Mouse (Mus musculus): Measurements from ENCODE around the gene Rasa4.
"Not testable (repeated sequence)": the region's sequence is repeated elsewhere in the genome, so short reads cannot be mapped to it uniquely, and the experiment has no call there.

Gene Rasa4

DNA sequence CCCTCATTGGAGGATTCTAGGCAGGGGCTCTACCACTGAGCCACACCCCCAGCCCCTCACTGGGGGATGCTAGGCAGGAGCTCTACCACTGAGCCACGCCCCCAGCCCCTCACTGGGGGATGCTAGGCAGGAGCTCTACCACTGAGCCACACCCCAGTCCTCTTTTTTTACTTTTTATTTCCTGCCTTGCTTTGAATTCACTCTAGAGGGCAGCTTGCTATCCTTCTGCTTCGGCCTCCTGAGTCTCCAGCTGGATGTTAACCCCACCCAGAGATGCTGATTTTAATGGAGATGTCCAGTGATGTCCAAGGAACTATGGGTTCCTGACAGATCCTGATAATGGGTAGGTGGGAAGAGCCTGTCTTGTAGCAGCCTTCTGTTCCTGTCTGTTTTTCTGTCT lies 14.3 kb upstream of the Rasa4 start:
- DNase-seq = no peak

DNA sequence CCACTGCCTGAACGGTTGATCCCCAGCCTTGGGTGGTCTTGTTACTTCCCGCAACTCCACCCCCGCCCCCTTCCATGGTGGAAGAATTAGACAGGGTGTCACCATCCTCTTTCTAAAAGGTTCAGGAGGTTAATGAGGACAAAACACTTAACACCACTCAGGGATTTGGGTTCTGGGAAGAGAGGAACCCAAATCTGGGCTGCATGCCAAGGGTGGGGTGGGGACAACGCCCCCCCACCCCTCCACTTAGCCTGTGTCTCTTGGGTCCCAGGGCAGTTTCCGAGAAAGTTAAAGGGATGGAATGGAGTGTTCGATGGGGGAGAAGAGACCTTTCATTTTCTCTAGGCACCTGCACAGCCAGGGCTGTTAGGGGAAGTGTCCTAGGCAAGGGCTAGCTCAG lies 10.7 kb upstream of the Rasa4 start:
- no peak for DNase-seq

DNA sequence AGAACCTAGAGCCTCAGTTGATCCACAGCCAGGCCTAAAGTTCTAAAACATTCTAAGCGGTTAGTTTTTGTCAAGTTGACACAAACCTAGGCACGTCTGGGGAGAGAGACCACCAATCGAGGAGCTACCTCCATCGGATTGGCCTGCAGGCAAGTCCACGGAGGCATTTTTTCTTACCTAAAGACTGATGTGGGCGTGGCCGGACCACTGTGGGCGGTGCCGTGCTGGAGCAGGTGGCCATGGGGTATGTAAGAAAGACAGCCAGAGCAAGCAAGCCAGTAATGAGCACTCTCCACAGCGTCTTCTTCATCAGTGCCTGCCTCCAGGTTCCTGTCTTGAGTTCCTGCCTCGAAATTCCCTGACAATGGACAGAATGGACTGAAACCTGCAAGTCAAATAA lies 10.2 kb upstream of the Rasa4 start:
- DNase-seq = no peak

DNA sequence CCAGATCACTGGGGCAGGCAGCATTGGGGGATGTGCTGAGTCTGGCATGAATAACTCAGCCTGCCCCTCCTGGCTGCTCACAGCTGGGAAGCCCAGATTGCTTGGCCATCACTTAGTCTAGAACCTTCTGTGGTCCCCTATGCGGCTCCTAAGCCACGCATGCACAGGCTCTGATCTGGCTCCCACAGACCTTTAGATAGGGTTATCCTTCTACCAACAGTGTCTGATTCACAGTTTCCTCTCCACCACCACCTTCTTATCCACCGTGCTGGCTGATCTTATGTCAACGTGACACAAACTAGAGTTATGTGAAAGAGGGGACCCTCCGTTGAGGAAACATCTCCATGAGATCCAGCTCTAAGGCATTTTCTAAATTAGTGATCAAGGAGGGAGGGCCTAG lies 8.6 kb upstream of the Rasa4 start:
- no peak for DNase-seq

DNA sequence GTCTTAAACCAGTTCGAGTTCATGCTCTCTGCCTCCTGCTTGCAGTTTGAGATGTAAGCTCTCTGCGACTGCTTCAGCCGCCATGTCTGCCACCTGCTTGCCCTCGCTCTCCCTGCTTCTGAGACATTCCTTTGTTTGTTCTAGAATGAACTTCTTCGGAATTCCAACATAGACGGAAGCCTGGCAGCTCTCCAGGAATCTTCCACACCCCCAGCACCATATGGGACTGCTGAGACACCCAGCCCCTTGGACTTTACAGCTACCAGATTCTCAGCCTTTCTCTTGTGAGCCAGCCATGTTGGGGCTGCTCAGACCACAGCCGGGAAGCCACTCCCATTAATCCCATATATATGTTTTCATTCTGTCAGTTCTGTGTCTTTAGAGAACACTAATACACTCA lies 7.4 kb upstream of the Rasa4 start:
- DNase-seq = no peak

DNA sequence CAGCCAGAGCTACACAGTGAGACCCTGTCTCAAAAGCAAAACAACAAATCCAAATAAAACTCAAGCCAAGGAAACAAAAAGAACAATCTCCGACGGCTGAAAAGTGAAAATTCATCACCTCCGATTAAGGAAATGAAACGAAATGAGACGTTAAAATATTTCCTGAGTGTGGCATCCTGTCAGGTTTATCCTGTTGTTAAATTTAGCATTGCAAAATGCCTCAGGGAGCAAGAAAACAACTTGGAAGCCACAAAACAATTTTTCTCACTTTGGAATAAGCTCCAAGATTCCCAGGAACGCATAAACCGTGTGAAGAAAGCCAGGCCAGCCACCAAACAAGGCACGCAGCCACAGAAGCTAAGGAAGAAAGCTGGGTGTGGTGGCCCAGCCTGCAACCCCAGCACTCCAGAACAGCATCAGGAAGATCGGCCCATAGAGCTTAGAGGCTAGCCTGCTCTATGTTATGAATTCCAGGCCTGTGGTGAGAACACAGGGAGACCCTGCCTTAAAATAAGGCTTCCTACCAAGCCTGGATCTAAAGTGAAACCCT lies 6.6 kb upstream of the Rasa4 start:
- no peak for DNase-seq

DNA sequence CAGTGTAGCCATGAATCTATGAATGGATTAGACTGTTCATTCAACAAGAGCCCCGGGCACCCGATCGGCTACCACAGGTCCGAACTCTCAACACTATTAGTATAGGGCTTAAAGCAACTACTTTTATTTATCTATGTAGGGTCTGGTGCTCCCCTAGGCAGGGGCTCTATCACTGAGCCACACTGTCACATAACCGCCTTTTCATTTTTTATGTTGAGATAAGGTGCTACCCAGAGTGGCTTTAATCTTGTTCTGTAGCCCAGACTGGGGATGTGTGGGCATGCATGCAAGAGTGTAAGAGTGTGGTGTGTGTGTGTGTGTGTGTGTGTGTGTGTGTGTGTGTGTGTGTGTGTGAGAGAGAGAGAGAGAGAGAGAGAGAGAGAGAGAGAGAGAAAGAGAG lies 5.6 kb upstream of the Rasa4 start:
- no peak for DNase-seq

DNA sequence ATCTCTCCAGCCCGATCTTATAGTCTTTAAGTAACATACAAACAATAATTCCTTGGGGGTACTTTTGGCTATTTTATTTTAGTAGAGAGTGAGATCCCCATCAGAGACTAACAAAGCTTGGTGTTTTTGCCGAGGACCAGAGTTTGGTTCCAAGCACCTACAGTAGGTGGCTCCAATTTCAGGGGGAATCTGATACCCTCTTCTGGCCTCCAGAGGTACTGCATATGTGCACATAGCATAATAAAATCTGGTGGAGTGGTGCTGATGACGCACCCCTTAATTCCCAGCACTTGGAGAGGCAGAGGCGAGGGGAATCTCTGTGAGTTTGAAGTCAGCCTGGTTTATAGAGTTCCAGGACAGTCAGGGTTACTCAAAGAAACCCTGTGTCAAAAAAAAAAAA lies 1.4 kb upstream of the Rasa4 start:
- no peak for DNase-seq

DNA sequence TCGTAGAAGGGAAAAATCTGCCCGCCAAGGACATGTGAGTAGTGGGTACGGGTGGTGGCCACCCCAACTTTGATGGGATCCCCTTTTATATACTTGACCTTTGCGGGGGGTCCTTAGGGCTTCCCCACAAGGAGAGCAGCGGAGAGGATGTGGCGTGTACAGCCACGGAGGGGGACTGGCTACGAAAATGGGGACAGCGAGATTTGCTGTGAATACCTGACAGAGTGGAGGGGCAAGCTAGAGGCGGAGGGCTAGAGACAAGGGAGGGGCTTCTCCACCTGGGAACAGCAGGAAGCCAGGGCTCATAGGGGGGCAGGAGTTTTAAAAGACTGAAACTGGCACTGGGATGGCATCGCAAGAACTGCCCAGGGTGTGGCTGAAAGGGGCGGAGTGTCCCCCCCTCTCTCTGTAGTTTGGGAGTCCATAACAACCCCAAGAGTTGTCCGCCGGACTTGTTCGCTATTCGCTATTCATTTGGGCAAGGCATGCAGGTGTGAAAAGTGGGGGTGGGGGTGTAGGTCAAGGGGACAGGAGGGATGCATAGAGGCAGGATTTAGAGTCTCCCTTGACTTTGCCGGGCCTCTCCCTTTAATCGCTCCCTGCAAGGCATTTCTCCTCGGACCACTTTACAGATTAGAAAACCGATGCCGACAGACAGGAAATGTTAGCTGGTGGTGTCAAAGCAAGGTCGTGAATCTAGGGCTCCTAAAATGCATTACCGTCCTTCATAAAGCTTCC lies 597 bp downstream of the Rasa4 start:
- DNase-seq = peak; percentile 25 to 40

DNA sequence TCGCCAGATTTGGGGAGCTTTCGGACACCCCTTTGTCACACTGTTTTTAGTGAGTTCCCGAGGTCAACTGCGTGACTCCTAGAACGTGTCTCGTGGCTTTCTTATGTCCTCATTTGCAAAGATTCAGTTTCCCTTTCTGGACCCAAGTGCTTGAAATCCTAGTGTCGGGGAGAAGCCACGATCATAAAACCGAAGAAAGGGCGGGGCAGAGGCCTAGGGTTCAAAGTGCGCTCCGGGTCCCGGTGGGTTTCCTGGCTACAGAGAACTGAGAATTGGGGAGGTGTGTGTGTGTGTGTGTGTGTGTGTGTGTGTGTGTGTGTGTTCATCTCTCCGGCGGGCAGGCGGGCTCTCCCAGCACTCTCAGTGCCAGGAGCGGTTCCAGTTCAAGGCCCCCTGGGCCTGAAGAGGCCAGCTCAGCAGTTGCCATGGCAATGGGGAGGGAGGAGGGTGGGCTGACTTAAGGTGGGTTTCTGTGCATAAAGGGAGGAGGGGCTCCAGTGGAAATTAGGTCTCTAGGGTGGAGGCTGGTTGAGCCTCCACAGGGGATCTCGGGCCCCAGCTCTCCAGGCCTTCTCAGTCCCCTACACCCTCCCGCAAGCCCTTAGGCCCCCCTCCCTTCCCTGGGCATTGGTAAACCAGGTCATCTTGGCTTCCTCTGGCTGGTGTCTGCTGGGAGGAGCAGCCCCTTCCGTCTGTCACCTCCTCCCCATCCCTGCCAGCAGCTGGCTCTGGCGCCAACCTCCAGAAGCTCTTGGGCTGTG lies 1.4 kb downstream of the Rasa4 start:
- DNase-seq = peak in 1 of 2 experiments; percentile 26

DNA sequence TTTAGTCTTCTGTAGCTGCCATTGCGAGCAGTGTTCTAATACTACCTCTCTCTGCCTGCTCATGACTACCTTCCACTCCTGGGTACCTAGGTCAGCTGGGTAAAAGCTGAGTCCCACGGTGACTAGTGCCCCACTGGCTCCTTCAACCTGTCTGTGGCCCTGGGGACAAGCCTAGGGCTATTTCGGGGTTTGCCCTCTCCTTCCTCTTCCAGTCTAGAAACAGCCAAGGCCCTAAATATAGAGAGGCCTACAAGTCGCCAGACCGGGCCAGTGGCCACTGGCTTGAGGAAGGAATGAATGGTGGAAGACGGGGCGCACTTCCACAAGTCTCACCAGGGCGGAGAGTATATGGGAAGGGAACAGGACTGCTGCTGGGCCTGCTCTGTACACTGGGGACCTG lies 2.6 kb downstream of the Rasa4 start:
- DNase-seq = no peak

DNA sequence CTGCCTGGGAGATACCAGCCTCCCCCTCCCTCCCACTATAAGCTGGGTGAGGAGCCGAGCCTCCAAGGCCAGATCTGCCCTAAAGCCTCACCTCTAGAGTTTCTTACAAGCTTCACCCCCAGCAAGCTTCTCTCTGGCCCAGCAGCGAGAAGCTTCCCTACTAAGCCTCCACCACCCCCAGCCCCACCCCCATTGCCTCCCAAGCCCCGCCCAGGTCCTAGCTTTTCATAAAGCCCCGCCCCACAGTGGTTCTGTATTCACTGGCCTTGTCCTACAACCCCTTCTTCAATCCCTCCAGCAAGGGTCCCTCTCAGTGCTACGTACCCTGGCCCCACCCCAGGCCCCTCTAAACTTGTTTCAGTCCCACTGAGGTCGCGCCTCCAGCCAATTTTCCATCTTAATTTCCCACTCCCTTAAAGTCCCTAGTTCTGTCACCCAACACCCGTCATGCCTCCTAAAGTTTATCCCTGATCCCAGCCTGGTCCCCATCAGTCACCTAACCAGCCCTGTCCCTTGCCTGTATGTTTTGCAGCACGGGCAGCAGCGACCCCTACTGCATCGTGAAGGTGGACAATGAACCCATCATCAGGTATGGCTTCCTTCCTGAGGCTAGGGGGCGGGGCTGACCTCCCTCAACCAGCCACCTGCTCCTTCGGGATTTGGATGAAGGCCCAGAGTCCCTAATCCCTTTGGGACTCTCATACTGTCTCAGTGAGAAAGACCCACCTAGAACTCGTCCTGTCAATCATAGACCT lies 5.3 kb downstream of the Rasa4 start:
- no peak for DNase-seq

DNA sequence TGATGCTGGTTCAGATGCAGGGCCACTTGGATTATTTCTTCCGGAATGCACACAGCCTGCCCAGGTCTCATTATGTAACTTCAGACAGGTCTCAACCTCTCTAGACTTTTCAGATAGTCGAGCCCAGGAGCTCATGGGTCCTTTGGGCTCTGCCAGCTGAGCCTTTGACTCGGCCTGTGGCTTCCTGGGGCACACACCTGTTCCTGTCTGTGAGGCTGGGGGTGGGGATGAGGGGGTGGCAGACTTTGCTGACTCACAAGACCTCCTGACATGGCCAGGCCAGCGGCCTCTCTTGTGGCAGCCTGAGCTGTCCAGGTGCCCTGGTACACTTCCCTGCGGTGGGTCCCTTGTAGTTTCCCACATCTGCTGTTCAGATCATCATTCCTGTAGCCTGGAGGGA lies 8.2 kb downstream of the Rasa4 start:
- no peak for DNase-seq

DNA sequence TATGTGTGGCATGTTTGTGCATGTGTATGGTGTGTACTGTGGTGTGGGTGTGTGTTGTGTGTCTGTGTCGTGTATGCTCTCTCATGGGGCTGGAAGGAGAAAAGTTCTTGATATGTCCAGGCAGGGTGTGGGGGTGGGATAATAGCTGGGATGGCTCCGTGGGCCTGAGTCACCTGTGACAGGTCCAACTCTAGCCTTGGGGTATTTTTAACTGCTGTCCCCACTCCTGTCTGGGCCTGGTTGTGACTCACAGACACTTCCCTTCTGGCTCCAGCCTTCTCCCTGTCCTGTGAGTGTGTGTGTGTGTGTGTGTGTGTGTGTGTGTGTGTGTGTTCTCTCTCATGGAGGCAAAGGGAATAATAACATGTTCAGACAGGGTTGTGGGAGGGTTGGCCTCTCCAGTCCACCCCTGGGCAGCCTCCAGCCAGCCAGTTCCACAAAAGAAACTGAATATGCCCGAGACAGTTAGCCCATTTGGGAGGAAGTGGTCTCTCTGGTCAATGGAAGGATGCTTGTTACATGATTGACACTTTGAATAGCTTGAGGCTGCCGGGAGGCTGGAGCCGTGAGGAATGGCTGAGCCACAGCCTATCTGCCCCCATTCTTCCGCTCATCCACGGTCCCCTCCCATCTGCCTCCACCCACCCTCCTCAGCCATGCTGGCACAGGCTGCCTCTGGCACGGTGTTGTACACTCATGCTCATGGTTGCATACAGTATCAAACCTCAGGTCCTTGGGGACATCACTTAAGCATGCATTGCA lies 10.7 kb downstream of the Rasa4 start:
- DNase-seq = no peak

DNA sequence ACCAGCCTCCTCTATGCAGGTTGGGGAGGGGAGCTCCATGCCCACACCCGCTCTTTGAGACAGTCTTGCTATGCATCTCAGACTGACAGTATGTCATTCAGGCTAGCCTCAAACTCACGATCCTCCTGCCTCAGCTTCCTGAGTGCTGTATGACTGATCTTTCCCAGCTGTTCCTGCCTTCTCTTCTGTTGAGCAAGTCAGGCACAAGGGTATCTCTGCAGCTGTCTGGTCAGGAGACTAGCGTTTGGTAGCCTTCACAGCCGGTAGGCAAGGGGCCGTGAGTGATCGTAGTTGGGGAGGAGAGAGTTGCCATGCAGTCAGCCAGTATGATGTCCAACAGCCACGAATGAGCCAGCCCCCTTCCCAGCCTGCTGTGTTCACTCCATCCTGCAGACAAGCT lies 11.4 kb downstream of the Rasa4 start:
- no peak for DNase-seq

DNA sequence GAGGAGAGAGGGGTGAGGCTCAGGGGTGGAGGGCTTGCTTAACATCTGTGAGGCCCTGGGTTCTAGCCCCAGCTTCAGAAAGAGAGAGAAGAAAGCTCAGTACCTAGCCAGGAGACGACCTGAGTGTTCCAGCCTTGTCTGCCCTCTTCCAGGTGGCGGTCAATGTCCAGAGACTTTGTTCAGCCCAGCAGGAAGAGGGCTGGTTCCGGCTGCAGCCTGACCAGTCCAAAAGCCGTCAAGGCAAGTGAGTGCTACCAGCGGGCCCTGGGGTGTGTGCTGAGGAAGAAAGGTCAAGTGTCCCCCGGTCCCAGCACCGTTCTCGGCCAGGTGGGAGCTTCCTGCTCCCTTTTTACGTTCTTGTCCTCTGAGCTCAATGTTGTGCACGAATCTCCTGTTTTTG lies 14.8 kb downstream of the Rasa4 start:
- DNase-seq = no peak

DNA sequence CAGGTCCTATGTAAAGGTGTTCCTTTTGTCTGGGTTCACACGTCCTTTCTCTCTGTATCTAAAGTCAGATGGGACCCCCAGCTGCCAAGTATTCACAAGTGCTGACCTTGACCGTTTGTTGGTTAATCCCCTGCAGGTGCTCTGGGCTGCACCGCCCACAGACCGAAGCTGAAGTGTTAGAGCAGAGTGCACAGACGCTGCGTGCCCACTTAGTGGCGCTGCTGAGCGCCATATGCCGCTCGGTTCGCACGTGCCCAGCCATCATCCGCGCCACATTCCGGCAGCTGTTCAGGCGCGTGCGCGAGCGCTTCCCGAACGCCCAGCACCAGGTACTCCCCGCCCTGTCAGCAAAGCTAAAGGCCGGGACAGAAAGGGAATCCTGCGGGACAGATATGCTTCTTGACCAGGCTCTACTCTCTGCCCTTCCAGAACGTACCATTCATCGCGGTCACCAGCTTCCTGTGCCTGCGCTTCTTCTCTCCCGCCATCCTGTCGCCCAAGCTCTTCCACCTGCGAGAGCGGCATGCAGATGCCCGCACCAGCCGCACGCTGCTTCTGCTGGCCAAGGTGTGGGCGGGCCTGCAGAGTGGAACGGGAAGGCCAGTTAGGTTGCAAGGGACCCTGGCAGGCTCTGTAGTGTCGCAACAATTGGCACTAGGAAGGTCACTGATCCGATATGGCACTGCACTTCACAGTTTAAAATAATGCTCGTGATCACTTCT lies 18.5 kb downstream of the Rasa4 start:
- DNase-seq = peak; percentile 72 to 76

DNA sequence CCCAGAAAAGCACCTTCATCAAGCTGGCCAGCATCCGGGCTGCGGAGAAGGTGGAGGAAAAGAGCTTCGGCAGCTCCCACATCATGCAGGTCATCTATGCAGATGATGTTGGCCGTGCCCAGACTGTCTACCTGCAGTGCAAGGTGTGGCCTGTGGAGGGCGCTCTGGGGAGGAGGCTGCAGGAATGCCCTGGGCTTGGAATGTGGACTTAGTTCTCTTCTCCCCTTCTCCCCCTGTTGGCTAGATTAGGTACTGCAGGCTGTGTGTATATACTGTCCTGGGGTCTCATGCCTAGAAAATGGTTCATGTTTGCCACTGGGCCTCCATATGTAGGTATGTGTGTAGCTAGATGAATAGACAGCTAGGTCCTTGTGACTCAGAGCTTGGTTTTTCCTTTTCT lies 20.8 kb downstream of the Rasa4 start:
- no peak for DNase-seq

DNA sequence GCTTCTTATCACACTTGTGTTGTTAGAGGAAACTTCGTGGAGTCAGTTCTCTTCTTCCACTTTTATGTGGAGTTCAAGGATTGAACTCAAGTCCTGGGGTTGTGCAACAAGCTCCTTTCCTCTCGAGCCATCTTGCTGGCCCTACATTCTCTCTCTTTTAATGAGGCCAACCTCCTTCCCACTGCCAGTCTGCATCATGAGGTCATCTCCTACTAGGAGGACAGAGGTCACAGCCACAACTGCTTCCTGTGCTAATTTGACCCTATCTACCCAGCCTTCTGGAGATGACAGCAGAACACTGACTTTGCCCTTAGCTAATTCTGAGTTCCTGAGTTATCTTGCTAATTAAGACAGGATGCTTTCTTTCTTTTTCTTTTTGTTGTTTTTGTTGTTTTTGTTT lies 24.8 kb downstream of the Rasa4 start:
- DNase-seq = no peak

DNA sequence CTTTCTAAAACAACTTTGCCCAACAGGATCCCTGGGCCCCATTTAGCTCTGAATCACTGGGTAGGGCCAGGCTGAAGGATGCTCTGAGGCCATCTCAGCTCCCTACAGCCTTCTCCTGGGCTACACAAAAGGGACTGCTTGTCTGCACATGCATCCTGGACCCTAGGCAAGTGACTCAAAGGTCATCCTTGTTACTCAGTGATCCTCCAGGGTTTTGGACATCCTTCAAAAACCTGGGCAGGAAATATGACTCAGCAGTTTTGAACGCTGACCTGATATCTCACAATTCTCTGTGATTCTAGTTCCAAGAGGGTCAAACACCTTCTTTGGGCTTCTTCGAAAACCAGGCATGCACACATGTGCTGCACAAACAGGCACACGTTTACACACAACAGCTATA lies 25.3 kb downstream of the Rasa4 start:
- no peak for DNase-seq

DNA sequence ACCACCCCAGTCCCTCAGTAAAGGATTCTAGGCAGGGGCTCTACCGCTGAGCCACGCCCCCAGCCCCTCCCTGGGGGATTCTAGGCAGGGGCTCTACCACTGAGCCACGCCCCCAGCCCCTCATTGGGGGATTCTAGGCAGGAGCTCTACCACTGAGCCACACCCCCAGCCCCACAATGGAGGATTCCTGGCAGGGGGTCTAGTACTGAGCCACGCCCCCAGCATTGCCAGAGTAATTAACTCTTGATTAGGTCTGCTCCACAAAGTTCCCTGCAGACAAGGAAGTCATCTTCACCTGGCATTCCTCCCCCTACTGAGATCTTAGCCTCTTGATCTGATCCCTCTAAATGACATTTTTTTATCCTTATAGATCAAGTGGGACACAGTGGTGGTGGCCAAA lies 29.8 kb downstream of the Rasa4 start:
- DNase-seq = not testable (repeated sequence)
